Mouse (Mus musculus): Measurements from ENCODE around the gene Ramac. TPM values are rescaled to one million over a fixed set of nuclear protein-coding genes. Genes with fewer than 3 reads are reported as not detected.

Ramac gene
- polyA plus RNA-seq, 1 experiment from 2014 or later: 130 TPM

DNA sequence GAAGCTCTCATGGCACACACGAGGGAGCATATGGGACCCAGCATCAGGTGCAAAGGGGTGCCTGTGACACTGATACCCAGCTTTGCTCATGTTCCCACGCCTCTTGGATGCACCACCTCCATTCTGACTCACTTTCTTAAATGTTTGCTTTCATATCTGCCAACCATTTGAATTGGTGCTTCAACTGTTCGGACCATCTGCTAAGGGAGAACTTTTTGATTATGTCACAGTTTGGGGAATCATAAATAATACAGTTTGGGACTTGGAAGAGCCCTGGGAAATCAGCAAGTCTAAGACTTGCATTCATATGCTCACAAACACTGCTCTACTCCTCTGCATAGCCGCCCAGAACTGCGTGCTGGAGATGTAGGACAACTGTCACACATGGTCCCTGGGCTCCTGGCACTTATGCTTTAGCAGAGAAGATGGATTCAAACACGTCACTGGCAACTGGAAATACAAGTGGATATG, 31.5 kb upstream of the Ramac start:
- no peaks in the 10 kb centered on the region for H3K9me3 ChIP-seq (ENCODE audit: control insufficient read depth, low read length)
- 86% methylated on average over 6 of the region's 6 CpGs for WGBS
- DNase-seq (ENCODE audit: low spot score): no peak
- no peak overlapping the region for H3K27ac ChIP-seq (ENCODE audit: low read depth, low read length)
- ATAC-seq (ENCODE audit: low FRiP score): no peak
- H3K4me2 ChIP-seq (replicated peaks; ENCODE audit: low read depth, low read length): no peak overlapping the region
- H3K4me3 ChIP-seq (ENCODE audit: low read depth, low read length): no peak overlapping the region
- H3K9ac ChIP-seq (ENCODE audit: low read depth, low read length): no peak overlapping the region
- H3K4me1 ChIP-seq (replicated peaks; ENCODE audit: control insufficient read depth, insufficient read depth, low read length): no peaks in the 10 kb centered on the region
- no peaks in the 10 kb centered on the region for H3K27me3 ChIP-seq (ENCODE audit: control insufficient read depth, insufficient read depth, low read length)
- H3K36me3 ChIP-seq (ENCODE audit: control insufficient read depth, insufficient read depth, low read length): no peaks in the 10 kb centered on the region

- DNase-seq (ENCODE audit: low spot score) (no peak), ATAC-seq (ENCODE audit: low FRiP score) (no peak)
- H3K36me3 ChIP-seq (ENCODE audit: control insufficient read depth, insufficient read depth, low read length): no peaks in the 10 kb centered on the region
- H3K27me3 ChIP-seq (ENCODE audit: control insufficient read depth, insufficient read depth, low read length): no peaks in the 10 kb centered on the region
- no peaks in the 10 kb centered on the region for H3K4me1 ChIP-seq (replicated peaks; ENCODE audit: control insufficient read depth, insufficient read depth, low read length)
- H3K9ac ChIP-seq (ENCODE audit: low read depth, low read length): no peak overlapping the region
- WGBS: 86% methylated on average over 12 of the region's 12 CpGs
- no peaks in the 10 kb centered on the region for H3K9me3 ChIP-seq (ENCODE audit: control insufficient read depth, low read length)
- H3K27ac ChIP-seq (ENCODE audit: low read depth, low read length): no peak overlapping the region
- no peak overlapping the region for H3K4me2 ChIP-seq (replicated peaks; ENCODE audit: low read depth, low read length)
- no peak overlapping the region for H3K4me3 ChIP-seq (ENCODE audit: low read depth, low read length)
Observed at GRCm38 (mm10) chr7:81732183-81733089, 30.3 kb upstream of the Ramac start.

GRCm38 (mm10) chr7:81735300-81736048, 27.3 kb upstream of the Ramac start:
- no peak overlapping the region for H3K9ac ChIP-seq (ENCODE audit: low read depth, low read length)
- H3K27ac ChIP-seq (ENCODE audit: low read depth, low read length): no peak overlapping the region
- H3K4me3 ChIP-seq (ENCODE audit: low read depth, low read length): no peak overlapping the region
- no peaks in the 10 kb centered on the region for H3K36me3 ChIP-seq (ENCODE audit: control insufficient read depth, insufficient read depth, low read length)
- no peak for ATAC-seq (ENCODE audit: low FRiP score)
- no peak for DNase-seq (ENCODE audit: low spot score)
- no peaks in the 10 kb centered on the region for H3K27me3 ChIP-seq (ENCODE audit: control insufficient read depth, insufficient read depth, low read length)
- no peaks in the 10 kb centered on the region for H3K4me1 ChIP-seq (replicated peaks; ENCODE audit: control insufficient read depth, insufficient read depth, low read length)
- no peak overlapping the region for H3K4me2 ChIP-seq (replicated peaks; ENCODE audit: low read depth, low read length)
- WGBS: 68% methylated on average over 9 of the region's 9 CpGs
- no peaks in the 10 kb centered on the region for H3K9me3 ChIP-seq (ENCODE audit: control insufficient read depth, low read length)

- no peaks in the 10 kb centered on the region for H3K4me1 ChIP-seq (replicated peaks; ENCODE audit: control insufficient read depth, insufficient read depth, low read length)
- H3K4me2 ChIP-seq (replicated peaks; ENCODE audit: low read depth, low read length): no peak overlapping the region
- H3K27me3 ChIP-seq (ENCODE audit: control insufficient read depth, insufficient read depth, low read length): no peaks in the 10 kb centered on the region
- no peak overlapping the region for H3K9ac ChIP-seq (ENCODE audit: low read depth, low read length)
- H3K9me3 ChIP-seq (ENCODE audit: control insufficient read depth, low read length): no peaks in the 10 kb centered on the region
- DNase-seq (ENCODE audit: low spot score): no peak
- H3K27ac ChIP-seq (ENCODE audit: low read depth, low read length): no peak overlapping the region
- H3K4me3 ChIP-seq (ENCODE audit: low read depth, low read length): no peak overlapping the region
- H3K36me3 ChIP-seq (ENCODE audit: control insufficient read depth, insufficient read depth, low read length): no peaks in the 10 kb centered on the region
- no peak for ATAC-seq (ENCODE audit: low FRiP score)
- 86% methylated on average over 8 of the region's 8 CpGs for WGBS
Observed at GRCm38 (mm10) chr7:81738720-81739385, 23.9 kb upstream of the Ramac start.

- no peak for DNase-seq (ENCODE audit: low spot score)
- H3K36me3 ChIP-seq (ENCODE audit: control insufficient read depth, insufficient read depth, low read length): no peaks in the 10 kb centered on the region
- 95% methylated on average over 7 of the region's 7 CpGs for WGBS
- no peaks in the 10 kb centered on the region for H3K9me3 ChIP-seq (ENCODE audit: control insufficient read depth, low read length)
- ATAC-seq (ENCODE audit: low FRiP score): no peak
- no peaks in the 10 kb centered on the region for H3K4me1 ChIP-seq (replicated peaks; ENCODE audit: control insufficient read depth, insufficient read depth, low read length)
- no peak overlapping the region for H3K4me3 ChIP-seq (ENCODE audit: low read depth, low read length)
- H3K4me2 ChIP-seq (replicated peaks; ENCODE audit: low read depth, low read length): no peak overlapping the region
- H3K9ac ChIP-seq (ENCODE audit: low read depth, low read length): no peak overlapping the region
- H3K27ac ChIP-seq (ENCODE audit: low read depth, low read length): no peak overlapping the region
- H3K27me3 ChIP-seq (ENCODE audit: control insufficient read depth, insufficient read depth, low read length): no peaks in the 10 kb centered on the region
Observed at GRCm38 (mm10) chr7:81740010-81740409, 22.7 kb upstream of the Ramac start.

- WGBS: 79% methylated on average over 4 of the region's 4 CpGs
Observed at GRCm38 (mm10) chr7:81744145-81744544, 18.6 kb upstream of the Ramac start.

DNA sequence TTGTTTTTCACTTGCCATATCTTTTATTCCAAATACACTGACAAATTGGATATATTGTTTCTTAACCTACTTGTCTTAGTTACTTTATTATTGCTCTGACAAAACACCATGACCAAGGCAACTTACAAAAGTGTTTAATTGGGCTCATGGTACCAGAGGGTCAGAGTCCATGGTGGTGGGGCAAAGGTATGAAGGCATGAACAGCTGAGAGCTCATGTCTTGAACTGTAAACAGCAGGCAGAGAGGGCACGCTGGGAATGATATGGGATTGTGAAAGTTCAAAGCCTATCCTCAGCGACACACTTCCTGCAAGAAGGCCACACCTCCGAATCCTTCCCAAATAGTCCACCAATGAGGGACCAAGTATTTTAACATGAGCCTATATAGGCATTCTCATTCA, 14.8 kb upstream of the Ramac start:
- ATAC-seq (ENCODE audit: low FRiP score): no peak
- Histone ChIP-seq H3K27me3 (ENCODE audit: control insufficient read depth, insufficient read depth, low read length) (no peaks in the 10 kb centered on the region), H3K27ac (ENCODE audit: low read depth, low read length) (no peak overlapping the region), H3K9me3 (ENCODE audit: control insufficient read depth, low read length) (no peaks in the 10 kb centered on the region), H3K4me3 (ENCODE audit: low read depth, low read length) (no peak overlapping the region), H3K36me3 (ENCODE audit: control insufficient read depth, insufficient read depth, low read length) (no peaks in the 10 kb centered on the region), H3K9ac (ENCODE audit: low read depth, low read length) (no peak overlapping the region), H3K4me1 (replicated peaks; ENCODE audit: control insufficient read depth, insufficient read depth, low read length) (no peaks in the 10 kb centered on the region), H3K4me2 (replicated peaks; ENCODE audit: low read depth, low read length) (no peak overlapping the region)
- no peak for DNase-seq (ENCODE audit: low spot score)
- WGBS: 84% methylated on average over 3 of the region's 3 CpGs

More at GRCm38 (mm10) chr7:81744145-81744544, 18.6 kb upstream of the Ramac start:
- H3K9ac ChIP-seq (ENCODE audit: low read depth, low read length): no peak overlapping the region
- ATAC-seq (ENCODE audit: low FRiP score) (no peak), DNase-seq (ENCODE audit: low spot score) (no peak)
- no peaks in the 10 kb centered on the region for H3K9me3 ChIP-seq (ENCODE audit: control insufficient read depth, low read length)
- H3K4me2 ChIP-seq (replicated peaks; ENCODE audit: low read depth, low read length): no peak overlapping the region
- H3K27ac ChIP-seq (ENCODE audit: low read depth, low read length): no peak overlapping the region
- no peaks in the 10 kb centered on the region for H3K4me1 ChIP-seq (replicated peaks; ENCODE audit: control insufficient read depth, insufficient read depth, low read length)
- H3K36me3 ChIP-seq (ENCODE audit: control insufficient read depth, insufficient read depth, low read length): no peaks in the 10 kb centered on the region
- H3K4me3 ChIP-seq (ENCODE audit: low read depth, low read length): no peak overlapping the region
- no peaks in the 10 kb centered on the region for H3K27me3 ChIP-seq (ENCODE audit: control insufficient read depth, insufficient read depth, low read length)

DNA sequence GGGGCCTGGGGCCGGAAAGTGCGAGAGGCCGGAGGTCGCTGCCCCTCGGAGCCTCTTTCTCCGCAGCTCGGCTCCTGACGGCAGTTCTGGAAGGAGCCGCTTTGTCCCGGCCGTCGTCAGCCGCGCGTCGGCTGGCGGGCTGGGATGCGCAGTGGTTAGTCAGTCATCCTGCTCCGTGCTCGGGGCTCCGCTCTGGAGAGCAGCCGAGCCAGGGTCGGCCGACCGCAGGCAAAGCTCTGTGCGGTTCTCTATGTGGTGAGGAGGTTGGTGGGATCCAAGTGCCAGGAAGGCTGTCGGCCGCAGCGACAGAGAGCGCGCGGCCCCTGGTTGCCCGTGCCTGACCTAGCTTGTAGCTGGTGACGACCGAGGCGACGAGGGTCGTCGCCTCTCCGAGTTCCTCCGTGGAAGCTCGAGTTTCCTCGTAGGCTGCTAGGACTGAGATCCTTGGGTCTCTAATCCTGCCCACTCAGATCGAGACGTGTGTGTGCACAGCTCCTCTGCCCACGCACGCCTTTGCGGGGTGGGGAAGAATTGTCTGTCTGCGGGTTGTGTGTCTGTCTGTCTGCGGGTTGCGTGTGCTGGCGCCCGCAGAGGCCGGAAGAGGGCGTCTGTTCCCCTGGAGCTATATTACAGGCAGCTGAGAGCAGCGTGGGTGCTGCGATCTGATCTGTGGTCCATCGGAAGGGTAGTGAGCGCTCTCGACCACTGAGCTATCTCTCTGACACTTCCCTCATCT, 553 bp downstream of the Ramac start:
- H3K4me3 ChIP-seq (ENCODE audit: low read depth, low read length): peak overlapping the region; percentile 98
- no peaks in the 10 kb centered on the region for H3K27me3 ChIP-seq (ENCODE audit: control insufficient read depth, insufficient read depth, low read length)
- no peaks in the 10 kb centered on the region for H3K4me1 ChIP-seq (replicated peaks; ENCODE audit: control insufficient read depth, insufficient read depth, low read length)
- peak overlapping the region; percentile 91 for H3K4me2 ChIP-seq (replicated peaks; ENCODE audit: low read depth, low read length)
- H3K9ac ChIP-seq (ENCODE audit: low read depth, low read length): peak overlapping the region; percentile 90
- ATAC-seq (ENCODE audit: low FRiP score) (peak; percentile 86), DNase-seq (ENCODE audit: low spot score) (peak; percentile 57)
- peak overlapping the region; percentile 84 for H3K27ac ChIP-seq (ENCODE audit: low read depth, low read length)
- H3K36me3 ChIP-seq (ENCODE audit: control insufficient read depth, insufficient read depth, low read length): no peaks in the 10 kb centered on the region
- 2% methylated on average over 57 of the region's 60 CpGs for whole genome bisulfite sequencing
- H3K9me3 ChIP-seq (ENCODE audit: control insufficient read depth, low read length): no peaks in the 10 kb centered on the region

Data from hindbrain, embryonic 11.5 days (tissue).